Mouse (Mus musculus) hindbrain, embryonic 12.5 days (tissue): ENCODE results near the gene 4632433K11Rik. TPM values are rescaled to one million over a fixed set of nuclear protein-coding genes. Genes with fewer than 3 reads are reported as not detected.

ENCODE experiments used
- ATAC-seq: fragments of 200-750 bp; cut with Nextera tagmentation; 2 replicates; pipeline ENCODE4 v1.8.0; 2017; ENCODE audit warnings: moderate TSS enrichment; ENCODE audit not compliant: low FRiP score
- H3K27ac ChIP-seq: fragments of 300-500 bp; sonication (generic); 2 replicates; pipeline ENCODE4 v1.5.1; 2016; ENCODE audit warnings: mild to moderate bottlenecking
- H3K27me3 ChIP-seq: fragments of 300-500 bp; sonication (generic); 2 replicates; pipeline ENCODE4 v1.6.1; 2016; ENCODE audit warnings: mild to moderate bottlenecking
- H3K36me3 ChIP-seq: fragments of 300-500 bp; sonication (generic); 2 replicates; pipeline ENCODE4 v1.6.1; 2016; ENCODE audit warnings: mild to moderate bottlenecking
- H3K4me1 ChIP-seq: fragments of 300-500 bp; sonication (generic); 2 replicates; pipeline ENCODE4 v1.6.1; 2016
- H3K4me2 ChIP-seq: fragments of 300-500 bp; sonication (generic); replicated peaks from 2 replicates; pipeline ENCODE4 v1.6.1; 2016; ENCODE audit warnings: mild to moderate bottlenecking
- H3K4me3 ChIP-seq: fragments of 300-500 bp; sonication (generic); 2 replicates; pipeline ENCODE4 v1.5.1; 2016; ENCODE audit warnings: mild to moderate bottlenecking
- H3K9ac ChIP-seq: fragments of 300-500 bp; sonication (generic); 2 replicates; pipeline ENCODE4 v1.6.1; 2016; ENCODE audit warnings: mild to moderate bottlenecking, moderate library complexity
- H3K9me3 ChIP-seq: fragments of 300-500 bp; sonication (generic); replicated peaks from 2 replicates; pipeline ENCODE4 v1.6.1; 2016; ENCODE audit warnings: mild to moderate bottlenecking
- WGBS: fragments of 180-500 bp; shearing (Covaris S2); methylation state at CpG from one replicate; pipeline ENCODE4 v1.1.7; 2016; 5-methylcytosine and 5-hydroxymethylcytosine counted together
- polyA plus RNA-seq: library from polyadenylated mRNA; unstranded; fragments of >200 nt; fragmentation: Nextera tagmentation; extraction: Ambion mirVana; gene quantifications from 2 replicates; pipeline ENCODE4 v1.2.1, GENCODE M21; 2016

Gene 4632433K11Rik
- polyA plus RNA-seq, 1 experiment from 2014 or later = not detected

GRCm38 (mm10) chr7:5081241-5081640, 47.3 kb downstream of the 4632433K11Rik start:
- 77% methylated on average over 6 of the region's 6 CpGs for WGBS

GRCm38 (mm10) chr7:5081939-5082338, 48.0 kb downstream of the 4632433K11Rik start:
- peak overlapping the region; percentile 92; the same call in 1 of the 2 replicates for H3K4me2 ChIP-seq
- 0 out of 2 replicates have a peak overlapping the region, but pooled peaks have one; percentile 97 for H3K4me3 ChIP-seq
- 97% methylated on average over 2 of the region's 2 CpGs for WGBS
- H3K9ac ChIP-seq = no peak overlapping the region; the same call in 1 of the 2 replicates
- ATAC-seq = no peak
- H3K9me3 ChIP-seq = no peaks in the 10 kb centered on the region
- H3K27ac ChIP-seq = no peak overlapping the region
- peaks cover 41% of the 10 kb centered on the region for H3K36me3 ChIP-seq
- no peaks in the 10 kb centered on the region for H3K27me3 ChIP-seq
- H3K4me1 ChIP-seq = peaks cover 19% of the 10 kb centered on the region

More at GRCm38 (mm10) chr7:5081241-5081640, 47.3 kb downstream of the 4632433K11Rik start:
- no peak for ATAC-seq
- Histone ChIP-seq H3K9ac (peak overlapping the region; percentile 97), H3K4me1 (peaks cover 19% of the 10 kb centered on the region), H3K27ac (no peak overlapping the region; the same call in 1 of the 2 replicates), H3K4me2 (peak overlapping the region; percentile 92), H3K4me3 (peak overlapping the region; percentile 97), H3K36me3 (peaks cover 44% of the 10 kb centered on the region), H3K27me3 (no peaks in the 10 kb centered on the region), H3K9me3 (no peaks in the 10 kb centered on the region)

DNA sequence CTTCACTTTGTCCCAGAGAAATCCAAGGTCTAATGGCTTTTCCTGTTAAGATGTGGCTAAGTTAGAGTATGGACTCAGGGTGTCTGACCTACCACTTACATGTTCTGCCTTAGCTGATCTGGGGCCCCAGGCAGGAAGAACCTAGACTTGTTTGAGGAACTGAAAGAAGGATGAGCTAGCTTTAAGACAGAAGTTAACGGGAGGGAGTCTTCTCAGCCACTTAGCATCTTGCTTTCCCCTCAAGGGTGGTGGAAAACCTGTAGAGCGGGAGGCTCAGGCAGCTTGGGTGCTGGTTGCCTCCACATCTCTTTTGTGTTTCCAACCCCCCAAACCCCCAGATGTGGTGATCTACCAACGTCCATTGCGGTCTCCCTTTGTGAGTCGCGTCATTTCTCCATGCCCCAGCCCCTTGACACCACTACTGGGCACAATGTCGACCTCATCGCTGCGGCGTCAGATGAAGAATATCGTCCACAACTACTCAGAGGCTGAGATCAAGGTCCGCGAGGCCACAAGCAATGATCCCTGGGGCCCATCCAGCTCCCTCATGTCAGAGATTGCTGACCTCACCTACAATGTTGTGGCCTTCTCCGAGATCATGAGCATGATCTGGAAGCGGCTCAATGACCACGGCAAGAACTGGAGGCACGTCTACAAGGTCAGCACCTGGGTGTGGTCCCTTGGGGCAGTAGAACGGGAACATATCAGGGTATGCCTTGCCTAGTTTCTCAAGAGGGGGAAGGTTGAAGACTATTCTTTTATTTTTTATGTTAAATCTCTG, 49.6 kb downstream of the 4632433K11Rik start:
- ATAC-seq = no peak
- Histone ChIP-seq H3K27ac (no peak overlapping the region), H3K4me1 (peaks cover 19% of the 10 kb centered on the region), H3K9me3 (no peaks in the 10 kb centered on the region), H3K4me2 (no peak overlapping the region), H3K9ac (no peak overlapping the region), H3K27me3 (no peaks in the 10 kb centered on the region), H3K36me3 (peaks cover 33% of the 10 kb centered on the region), H3K4me3 (no peak overlapping the region)
- 92% methylated on average over 18 of the region's 18 CpGs for WGBS

Other genes with a start within 250 kb of the 4632433K11Rik start
- gene Tmem238, start 244.5 kb upstream of the 4632433K11Rik start, polyA plus RNA-seq = 2.9 and 4.0 TPM in 2 replicates
- 290 and 306 TPM in 2 replicates for gene Rpl28, start 241.2 kb upstream of the 4632433K11Rik start, polyA plus RNA-seq
- gene Ube2s, start 221.5 kb upstream of the 4632433K11Rik start, polyA plus RNA-seq = 331 and 348 TPM in 2 replicates
- gene Shisa7, start 189.4 kb upstream of the 4632433K11Rik start, polyA plus RNA-seq = 5.3 and 6.7 TPM in 2 replicates
- gene Isoc2b, start 163.9 kb upstream of the 4632433K11Rik start, polyA plus RNA-seq = 5.1 and 7.0 TPM in 2 replicates
- 0.88 and 1.2 TPM in 2 replicates for gene Isoc2a, start 157.0 kb upstream of the 4632433K11Rik start, polyA plus RNA-seq
- gene Gm36210, start 127.6 kb upstream of the 4632433K11Rik start, polyA plus RNA-seq = not detected in 2 replicates
- gene Zfp628, start 118.9 kb upstream of the 4632433K11Rik start, polyA plus RNA-seq = 4.3 and 4.8 TPM in 2 replicates
- 12.3 and 14.3 TPM in 2 replicates for gene Nat14, start 112.1 kb upstream of the 4632433K11Rik start, polyA plus RNA-seq
- 1.6 and 2.2 TPM in 2 replicates for gene Ssc5d, start 108.3 kb upstream of the 4632433K11Rik start, polyA plus RNA-seq
- not detected in 2 replicates for gene Sbk2, start 69.7 kb upstream of the 4632433K11Rik start, polyA plus RNA-seq
- 0.19 and 0.23 TPM in 2 replicates for gene Sbk3, start 63.0 kb upstream of the 4632433K11Rik start, polyA plus RNA-seq
- 57.8 and 61.4 TPM in 2 replicates for gene Zfp579, start 38.0 kb upstream of the 4632433K11Rik start, polyA plus RNA-seq
- 8.5 and 9.1 TPM in 2 replicates for gene Zfp524, start 19.7 kb upstream of the 4632433K11Rik start, polyA plus RNA-seq
- gene Fiz1, start 19.4 kb upstream of the 4632433K11Rik start, polyA plus RNA-seq = 59.6 and 60.1 TPM in 2 replicates
- gene Gm44973, start 18.6 kb upstream of the 4632433K11Rik start, polyA plus RNA-seq = 0.32 TPM in 1 of 2 replicates, not detected in the other
- 9.0 and 9.3 TPM in 2 replicates for gene Zfp865, start 13.7 kb upstream of the 4632433K11Rik start, polyA plus RNA-seq
- 17.4 and 19.9 TPM in 2 replicates for gene Ccdc106, start 13.6 kb upstream of the 4632433K11Rik start, polyA plus RNA-seq
- gene Zfp784, start 4.3 kb downstream of the 4632433K11Rik start, polyA plus RNA-seq = 6.1 and 6.9 TPM in 2 replicates
- gene Zfp580, start 17.4 kb downstream of the 4632433K11Rik start, polyA plus RNA-seq = 45.4 and 51.8 TPM in 2 replicates
- gene U2af2, start 28.0 kb downstream of the 4632433K11Rik start, polyA plus RNA-seq = 136 and 138 TPM in 2 replicates
- 74.5 and 79.6 TPM in 2 replicates for gene Epn1, start 46.1 kb downstream of the 4632433K11Rik start, polyA plus RNA-seq
- gene Rfpl4, start 82.8 kb downstream of the 4632433K11Rik start, polyA plus RNA-seq = not detected in 2 replicates
- 0.31 and 0.41 TPM in 2 replicates for gene Rasl2-9, start 91.8 kb downstream of the 4632433K11Rik start, polyA plus RNA-seq
- gene Vmn1r55, start 115.6 kb downstream of the 4632433K11Rik start, polyA plus RNA-seq = not detected in 2 replicates
- not detected in 2 replicates for gene Vmn1r56, start 162.6 kb downstream of the 4632433K11Rik start, polyA plus RNA-seq
- gene Vmn1r57, start 184.4 kb downstream of the 4632433K11Rik start, polyA plus RNA-seq = not detected in 2 replicates